Mouse (Mus musculus) liver, embryonic 15.5 days (tissue): Measurements from ENCODE around the gene Ikzf2. TPM values are rescaled to one million over a fixed set of nuclear protein-coding genes. Genes with fewer than 3 reads are reported as not detected.
A peak's percentile ranks its signal among the peaks of the same experiment; 100 is the strongest.

Experiments used
- ATAC-seq: fragments of 200-750 bp; cut with Nextera tagmentation; 2 replicates; pipeline ENCODE4 v1.8.0; 2017; ENCODE audit warnings: moderate number of reproducible peaks, mild to moderate bottlenecking, moderate library complexity; ENCODE audit not compliant: insufficient read depth
- H3K27ac ChIP-seq: fragments of 300-500 bp; sonication (generic); replicated peaks from 2 replicates; pipeline ENCODE4 v1.5.1; 2015; ENCODE audit warnings: mild to moderate bottlenecking, inconsistent platforms
- H3K27me3 ChIP-seq: fragments of 300-500 bp; sonication (generic); 2 replicates; pipeline ENCODE4 v1.6.1; 2015; ENCODE audit warnings: mild to moderate bottlenecking, inconsistent platforms
- H3K36me3 ChIP-seq: fragments of 300-500 bp; sonication (generic); replicated peaks from 2 replicates; pipeline ENCODE4 v1.6.1; 2015; ENCODE audit warnings: moderate library complexity, mild to moderate bottlenecking, inconsistent platforms
- H3K4me1 ChIP-seq: fragments of 300-500 bp; sonication (generic); replicated peaks from 2 replicates; pipeline ENCODE4 v1.6.1; 2015; ENCODE audit warnings: inconsistent platforms
- H3K4me2 ChIP-seq: fragments of 300-500 bp; sonication (generic); 2 replicates; pipeline ENCODE4 v1.6.1; 2015; ENCODE audit warnings: moderate library complexity, mild to moderate bottlenecking, inconsistent platforms
- H3K4me3 ChIP-seq: fragments of 300-500 bp; sonication (generic); replicated peaks from 2 replicates; pipeline ENCODE4 v1.5.1; 2015; ENCODE audit warnings: mild to moderate bottlenecking, inconsistent platforms
- H3K9ac ChIP-seq: fragments of 300-500 bp; sonication (generic); 2 replicates; pipeline ENCODE4 v1.6.1; 2015; ENCODE audit warnings: moderate library complexity, mild to moderate bottlenecking, inconsistent platforms
- H3K9me3 ChIP-seq: fragments of 300-500 bp; sonication (generic); replicated peaks from 2 replicates; pipeline ENCODE4 v1.6.1; 2016; ENCODE audit warnings: inconsistent platforms
- WGBS: fragments of 180-500 bp; shearing (Covaris S2); methylation state at CpG from one replicate; pipeline ENCODE4 v1.1.7; 2015; ENCODE audit warnings: mixed read lengths; ENCODE audit not compliant: insufficient replicate concordance; 5-methylcytosine and 5-hydroxymethylcytosine counted together
- polyA plus RNA-seq: library from polyadenylated mRNA; unstranded; fragments of >200 nt; fragmentation: Nextera tagmentation; extraction: Ambion mirVana; gene quantifications from 2 replicates; pipeline ENCODE4 v1.2.1, GENCODE M21; 2015

Gene Ikzf2
- polyA plus RNA-seq, 1 experiment from 2014 or later: 0.40 TPM

- Histone ChIP-seq H3K4me1 (0 out of 2 replicates have a peak, but pooled peaks cover under 1% of the 10 kb centered on the region), H3K4me2 (peak overlapping the region; percentile 10; the same call in 1 of the 2 replicates), H3K9ac (no peak overlapping the region), H3K36me3 (no peaks in the 10 kb centered on the region), H3K9me3 (no peaks in the 10 kb centered on the region), H3K27ac (no peak overlapping the region), H3K4me3 (no peak overlapping the region), H3K27me3 (no peaks in the 10 kb centered on the region)
- 23% methylated on average over 3 of the region's 3 CpGs for WGBS
- no peak for ATAC-seq
Measured at GRCm38 (mm10) chr1:69637907-69638306, 49.1 kb downstream of the Ikzf2 start.

GRCm38 (mm10) chr1:69634259-69634658, 52.8 kb downstream of the Ikzf2 start:
- no peak overlapping the region for H3K27ac ChIP-seq
- ATAC-seq: no peak
- H3K9me3 ChIP-seq: no peaks in the 10 kb centered on the region
- no peaks in the 10 kb centered on the region for H3K36me3 ChIP-seq
- H3K4me1 ChIP-seq: peaks cover 6% of the 10 kb centered on the region; the same call in 1 of the 2 replicates
- no peaks in the 10 kb centered on the region for H3K27me3 ChIP-seq
- no peak overlapping the region for H3K4me2 ChIP-seq
- WGBS: 73% methylated on average over 2 of the region's 2 CpGs
- no peak overlapping the region for H3K9ac ChIP-seq
- H3K4me3 ChIP-seq: no peak overlapping the region

DNA sequence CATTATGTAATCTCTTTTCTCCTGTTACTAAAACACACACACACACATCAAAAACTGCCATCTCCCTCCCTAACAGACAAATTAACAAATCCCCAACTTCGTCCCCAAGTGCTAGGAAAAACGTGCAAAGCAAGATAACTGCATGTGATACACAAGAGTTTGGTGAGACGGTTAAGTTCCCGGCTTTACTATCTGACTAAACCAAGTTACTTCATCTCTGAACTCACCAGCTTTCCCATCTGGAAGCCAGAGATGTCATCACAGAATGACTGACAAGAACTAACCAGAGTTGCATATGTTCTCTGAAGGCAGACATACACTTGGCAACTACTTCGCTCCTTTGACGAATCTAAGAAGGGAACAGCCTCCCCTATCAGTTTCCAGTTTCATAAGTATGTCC, 56.5 kb downstream of the Ikzf2 start:
- Histone ChIP-seq H3K27ac (no peak overlapping the region), H3K4me3 (no peak overlapping the region), H3K36me3 (no peaks in the 10 kb centered on the region), H3K9ac (no peak overlapping the region), H3K4me2 (no peak overlapping the region), H3K27me3 (no peaks in the 10 kb centered on the region), H3K9me3 (no peaks in the 10 kb centered on the region), H3K4me1 (peaks cover 6% of the 10 kb centered on the region; the same call in 1 of the 2 replicates)
- peak; percentile 37; the same call in 1 of the 2 replicates for ATAC-seq
- WGBS: 21% methylated on average over 6 of the region's 6 CpGs

- H3K27ac ChIP-seq: no peak overlapping the region
- ATAC-seq: no peak
- no peak overlapping the region for H3K9ac ChIP-seq
- H3K36me3 ChIP-seq: no peaks in the 10 kb centered on the region
- peaks cover 6% of the 10 kb centered on the region; the same call in 1 of the 2 replicates for H3K4me1 ChIP-seq
- H3K4me3 ChIP-seq: no peak overlapping the region
- no peak overlapping the region for H3K4me2 ChIP-seq
- H3K27me3 ChIP-seq: no peaks in the 10 kb centered on the region
- no peaks in the 10 kb centered on the region for H3K9me3 ChIP-seq
- 60% methylated on average over 8 of the region's 8 CpGs for WGBS
Measured at GRCm38 (mm10) chr1:69629513-69629912, 57.5 kb downstream of the Ikzf2 start.

DNA sequence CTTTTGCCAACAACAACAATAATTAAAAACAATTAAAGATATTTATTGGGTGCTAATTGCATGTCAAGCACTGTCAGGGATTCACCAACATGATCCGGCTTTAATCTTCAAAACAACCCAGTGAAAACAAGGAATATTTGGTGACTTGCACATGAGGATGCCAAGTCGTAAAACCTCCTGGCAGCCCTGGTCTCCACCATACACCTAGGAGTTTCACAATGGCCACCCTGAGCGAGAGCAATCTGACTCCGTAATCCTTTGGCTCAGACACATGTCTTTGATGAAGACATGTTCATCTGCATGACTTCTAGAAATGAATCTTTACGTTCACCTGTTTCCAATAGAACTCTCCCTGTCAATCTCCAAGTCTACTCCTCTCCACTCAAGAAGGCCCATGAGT, 75.0 kb downstream of the Ikzf2 start:
- no peaks in the 10 kb centered on the region for H3K27me3 ChIP-seq
- no peak for ATAC-seq
- H3K9ac ChIP-seq: no peak overlapping the region
- no peak overlapping the region for H3K4me3 ChIP-seq
- H3K9me3 ChIP-seq: no peaks in the 10 kb centered on the region
- H3K36me3 ChIP-seq: no peaks in the 10 kb centered on the region
- no peak overlapping the region for H3K4me2 ChIP-seq
- H3K27ac ChIP-seq: no peak overlapping the region
- 83% methylated on average over 5 of the region's 5 CpGs for WGBS
- H3K4me1 ChIP-seq: no peaks in the 10 kb centered on the region

GRCm38 (mm10) chr1:69611204-69611725, 75.8 kb downstream of the Ikzf2 start:
- Histone ChIP-seq H3K27me3 (no peaks in the 10 kb centered on the region), H3K4me2 (no peak overlapping the region), H3K9me3 (no peaks in the 10 kb centered on the region), H3K9ac (no peak overlapping the region), H3K36me3 (no peaks in the 10 kb centered on the region), H3K4me1 (no peaks in the 10 kb centered on the region), H3K27ac (no peak overlapping the region), H3K4me3 (no peak overlapping the region)
- no peak for ATAC-seq
- 69% methylated on average over 4 of the region's 4 CpGs for WGBS

DNA sequence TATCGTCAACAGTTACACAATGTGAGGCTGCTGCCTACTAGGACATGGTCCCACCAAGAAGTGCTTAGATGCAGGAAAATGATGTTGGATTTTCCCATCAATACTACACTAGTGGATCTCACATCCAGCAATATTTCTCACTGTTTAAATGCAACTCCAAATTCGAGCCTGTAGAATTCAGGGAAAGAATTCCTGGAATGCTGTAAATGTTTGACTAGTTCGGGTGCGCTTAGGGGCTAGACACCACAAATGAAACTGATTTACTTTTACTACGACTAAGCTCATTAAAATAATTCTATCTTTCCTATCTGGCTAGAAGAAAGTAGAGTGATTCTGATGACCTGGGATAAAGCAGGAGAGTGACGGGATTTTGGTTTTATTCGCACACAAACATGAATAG, 76.3 kb downstream of the Ikzf2 start:
- H3K36me3 ChIP-seq: no peaks in the 10 kb centered on the region
- H3K9ac ChIP-seq: no peak overlapping the region
- H3K27me3 ChIP-seq: no peaks in the 10 kb centered on the region
- 67% methylated on average over 7 of the region's 7 CpGs for WGBS
- H3K4me3 ChIP-seq: no peak overlapping the region
- no peak overlapping the region for H3K4me2 ChIP-seq
- H3K4me1 ChIP-seq: no peaks in the 10 kb centered on the region
- H3K27ac ChIP-seq: no peak overlapping the region
- no peaks in the 10 kb centered on the region for H3K9me3 ChIP-seq
- ATAC-seq: no peak

GRCm38 (mm10) chr1:69608846-69609245, 78.2 kb downstream of the Ikzf2 start:
- Histone ChIP-seq H3K27me3 (no peaks in the 10 kb centered on the region), H3K4me3 (no peak overlapping the region), H3K9ac (no peak overlapping the region), H3K36me3 (no peaks in the 10 kb centered on the region), H3K9me3 (no peaks in the 10 kb centered on the region), H3K4me1 (no peaks in the 10 kb centered on the region), H3K27ac (no peak overlapping the region), H3K4me2 (no peak overlapping the region)
- no peak for ATAC-seq
- WGBS: 26% methylated on average over 5 of the region's 5 CpGs

- no peak overlapping the region for H3K4me2 ChIP-seq
- WGBS: 35% methylated on average over 1 of the region's 1 CpGs
- no peaks in the 10 kb centered on the region for H3K9me3 ChIP-seq
- no peak for ATAC-seq
- H3K27me3 ChIP-seq: no peaks in the 10 kb centered on the region
- no peak overlapping the region for H3K9ac ChIP-seq
- H3K4me1 ChIP-seq: no peaks in the 10 kb centered on the region
- H3K36me3 ChIP-seq: no peaks in the 10 kb centered on the region
- no peak overlapping the region for H3K27ac ChIP-seq
- H3K4me3 ChIP-seq: no peak overlapping the region
Measured at GRCm38 (mm10) chr1:69606844-69607243, 80.2 kb downstream of the Ikzf2 start.

GRCm38 (mm10) chr1:69604213-69604612, 82.8 kb downstream of the Ikzf2 start:
- no peak for ATAC-seq
- 20% methylated on average over 3 of the region's 3 CpGs for WGBS

GRCm38 (mm10) chr1:69600954-69601353, 86.1 kb downstream of the Ikzf2 start:
- Histone ChIP-seq H3K4me1 (no peaks in the 10 kb centered on the region), H3K36me3 (no peaks in the 10 kb centered on the region), H3K4me3 (no peak overlapping the region), H3K9me3 (no peaks in the 10 kb centered on the region), H3K27ac (no peak overlapping the region), H3K27me3 (no peaks in the 10 kb centered on the region), H3K9ac (no peak overlapping the region), H3K4me2 (no peak overlapping the region)
- WGBS: 15% methylated on average over 1 of the region's 1 CpGs
- ATAC-seq: no peak

More at GRCm38 (mm10) chr1:69604213-69604612, 82.8 kb downstream of the Ikzf2 start:
- Histone ChIP-seq H3K4me1 (no peaks in the 10 kb centered on the region), H3K4me2 (no peak overlapping the region), H3K27ac (no peak overlapping the region), H3K27me3 (no peaks in the 10 kb centered on the region), H3K4me3 (no peak overlapping the region), H3K9me3 (no peaks in the 10 kb centered on the region), H3K9ac (no peak overlapping the region), H3K36me3 (no peaks in the 10 kb centered on the region)
